Mouse (Mus musculus) ES-Bruce4 (cell line): ENCODE data around the gene Actl6b.

Source experiments
- CTCF ChIP-seq: IDR thresholded peaks from one replicate; pipeline ENCODE4 v1.8.1; 2011; ENCODE audit warnings: low read depth, low read length
- EP300 ChIP-seq: IDR thresholded peaks from 2 replicates; pipeline ENCODE4 v1.6.1; 2011; ENCODE audit warnings: low read depth, low read length; ENCODE audit not compliant: insufficient read depth
- POLR2A ChIP-seq: IDR thresholded peaks from one replicate; pipeline ENCODE4 v1.8.1; 2011; ENCODE audit warnings: low read length; ENCODE audit not compliant: insufficient read depth

- peak; percentile 40 for TF ChIP-seq POLR2A
- TF ChIP-seq CTCF = no peak
- TF ChIP-seq EP300 = 0 out of 2 replicates have a peak, but pooled peaks have one; percentile 14
Measured at GRCm38 (mm10) chr5:137600281-137600618, 46.9 kb downstream of the Actl6b start.
